Mouse (Mus musculus): ENCODE data around the gene Mcm9.
"Not testable (repeated sequence)": the region's sequence is repeated elsewhere in the genome, so short reads cannot be mapped to it uniquely, and the experiment has no call there.

Mcm9 gene

DNA sequence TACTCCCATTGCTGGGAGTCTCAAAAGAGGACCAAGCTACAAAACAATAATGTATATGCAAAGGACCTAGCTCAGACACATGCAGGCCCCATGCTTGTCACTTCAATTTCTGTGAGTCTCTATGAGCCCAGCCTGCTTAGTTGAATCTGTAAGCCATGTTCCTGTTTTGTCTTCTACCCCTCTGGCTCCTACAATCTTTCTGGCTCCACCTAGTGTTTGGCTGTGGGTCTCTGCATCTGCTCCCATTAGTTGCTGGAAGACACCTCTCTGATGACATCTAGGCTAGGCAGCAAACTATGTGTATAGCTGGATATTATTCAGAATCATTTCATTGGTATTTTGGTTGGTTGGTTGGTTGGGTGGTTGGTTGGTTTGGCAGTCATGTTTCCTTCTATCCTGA, 130.7 kb downstream of the Mcm9 start:
- DNase-seq (ENCODE audit: low spot score) = no peak

DNA sequence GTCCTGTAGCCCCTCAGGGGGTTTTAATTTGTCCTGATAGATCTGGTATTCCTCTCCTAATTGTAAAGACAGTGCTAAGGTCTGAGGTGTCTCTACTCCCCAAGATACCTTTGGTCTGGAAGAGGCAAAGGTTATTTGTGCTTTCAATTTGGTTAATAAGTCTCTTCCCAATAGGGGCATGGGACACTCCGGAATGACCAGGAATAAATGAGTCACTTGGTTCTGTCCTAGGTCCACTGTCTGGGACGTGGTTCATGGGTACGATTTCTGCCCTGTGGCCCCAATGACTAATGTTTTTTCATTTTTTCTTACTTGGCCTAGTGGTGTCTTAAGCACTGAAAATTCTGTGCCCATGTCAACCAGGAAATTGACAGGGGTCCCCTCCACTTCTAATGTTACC, 134.9 kb downstream of the Mcm9 start:
- not testable (repeated sequence) for DNase-seq (ENCODE audit: low spot score)

DNA sequence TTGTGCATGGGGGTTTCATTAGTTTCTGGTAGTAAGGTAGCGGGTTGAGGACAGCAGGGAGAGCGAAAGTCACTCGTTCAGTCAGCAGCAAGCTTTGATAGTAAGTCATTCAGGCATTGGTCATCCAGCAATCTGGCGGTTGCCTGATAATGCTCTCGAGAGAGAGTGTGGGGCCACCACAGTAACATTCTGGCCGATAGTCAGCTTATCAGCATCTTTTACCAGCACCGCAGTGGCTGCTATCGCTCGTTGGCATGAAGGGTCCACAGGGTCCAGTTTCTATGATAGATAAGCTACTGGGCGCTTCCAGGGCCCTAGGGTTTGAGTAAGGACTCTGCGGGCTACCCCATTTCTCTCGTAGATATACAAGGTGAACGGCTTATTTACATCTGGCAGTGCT, 136.3 kb downstream of the Mcm9 start:
- no peak for DNase-seq (ENCODE audit: low spot score)

All from testis, postnatal 10 days (tissue).